Mouse (Mus musculus) lung, postnatal 25 days (tissue): Measurements from ENCODE around the gene Rapgef5.

ENCODE experiments used
- DNase-seq: peaks from one replicate; pipeline ENCODE4 v3.0.0; 2022; ENCODE audit warnings: low spot score

Gene Rapgef5

GRCm38 (mm10) chr12:117531106-117531505 lies 14.8 kb downstream of the Rapgef5 start:
- no peak for DNase-seq

- DNase-seq = peak; percentile 34
Observed at GRCm38 (mm10) chr12:117533176-117534086, 17.2 kb downstream of the Rapgef5 start.

GRCm38 (mm10) chr12:117534087-117534751 lies 17.9 kb downstream of the Rapgef5 start:
- DNase-seq = peak; percentile 23

GRCm38 (mm10) chr12:117540352-117540751 lies 24.1 kb downstream of the Rapgef5 start:
- DNase-seq = peak; percentile 25

- DNase-seq = peak; percentile 81
Observed at GRCm38 (mm10) chr12:117545277-117545676, 29.0 kb downstream of the Rapgef5 start.

GRCm38 (mm10) chr12:117553353-117553752 lies 37.1 kb downstream of the Rapgef5 start:
- no peak for DNase-seq

GRCm38 (mm10) chr12:117554612-117555063 lies 38.4 kb downstream of the Rapgef5 start:
- peak; percentile 19 for DNase-seq

GRCm38 (mm10) chr12:117560450-117560849 lies 44.2 kb downstream of the Rapgef5 start:
- DNase-seq = peak; percentile 67

- DNase-seq = no peak
Observed at GRCm38 (mm10) chr12:117561411-117562059, 45.3 kb downstream of the Rapgef5 start.

- no peak for DNase-seq
Observed at GRCm38 (mm10) chr12:117562085-117562484, 45.8 kb downstream of the Rapgef5 start.

GRCm38 (mm10) chr12:117563859-117564258 lies 47.6 kb downstream of the Rapgef5 start:
- DNase-seq = no peak

GRCm38 (mm10) chr12:117566298-117566697 lies 50.0 kb downstream of the Rapgef5 start:
- no peak for DNase-seq

GRCm38 (mm10) chr12:117569671-117570070 lies 53.4 kb downstream of the Rapgef5 start:
- no peak for DNase-seq

- no peak for DNase-seq
Observed at GRCm38 (mm10) chr12:117584256-117584655, 68.0 kb downstream of the Rapgef5 start.

- no peak for DNase-seq
Observed at GRCm38 (mm10) chr12:117585390-117585789, 69.1 kb downstream of the Rapgef5 start.

GRCm38 (mm10) chr12:117586124-117586523 lies 69.8 kb downstream of the Rapgef5 start:
- peak; percentile 84 for DNase-seq

GRCm38 (mm10) chr12:117589186-117589585 lies 72.9 kb downstream of the Rapgef5 start:
- no peak for DNase-seq

GRCm38 (mm10) chr12:117592019-117592418 lies 75.7 kb downstream of the Rapgef5 start:
- DNase-seq = no peak

GRCm38 (mm10) chr12:117592583-117592982 lies 76.3 kb downstream of the Rapgef5 start:
- DNase-seq = no peak

GRCm38 (mm10) chr12:117595179-117595578 lies 78.9 kb downstream of the Rapgef5 start:
- no peak for DNase-seq

- no peak for DNase-seq
Observed at GRCm38 (mm10) chr12:117598190-117598589, 81.9 kb downstream of the Rapgef5 start.

GRCm38 (mm10) chr12:117605966-117606365 lies 89.7 kb downstream of the Rapgef5 start:
- no peak for DNase-seq
